Mouse (Mus musculus) embryonic facial prominence, embryonic 14.5 days (tissue): Measurements from ENCODE around the gene Cep104. TPM values are rescaled to one million over a fixed set of nuclear protein-coding genes. Genes with fewer than 3 reads are reported as not detected.

Experiments
- ATAC-seq: fragments of 200-750 bp; cut with Nextera tagmentation; 2 replicates; pipeline ENCODE4 v1.8.0; 2017; ENCODE audit warnings: low read depth, moderate number of reproducible peaks, moderate TSS enrichment
- DNase-seq: peaks from one replicate; pipeline ENCODE4 v3.0.0-alpha.2; 2015; ENCODE audit warnings: low spot score
- H3K27ac ChIP-seq: fragments of 300-500 bp; sonication (generic); replicated peaks from 2 replicates; pipeline ENCODE4 v1.5.1; 2014; ENCODE audit warnings: low read depth, mild to moderate bottlenecking, low read length, moderate library complexity
- H3K27me3 ChIP-seq: fragments of 300-500 bp; sonication (generic); replicated peaks from 2 replicates; pipeline ENCODE4 v1.6.1; 2014; ENCODE audit warnings: low read length; ENCODE audit not compliant: control insufficient read depth, insufficient read depth
- H3K36me3 ChIP-seq: fragments of 300-500 bp; sonication (generic); 2 replicates; pipeline ENCODE4 v1.6.1; 2014; ENCODE audit warnings: low read length, mixed read lengths; ENCODE audit not compliant: control insufficient read depth, insufficient read depth
- H3K4me1 ChIP-seq: fragments of 300-500 bp; sonication (generic); 2 replicates; pipeline ENCODE4 v1.6.1; 2014; ENCODE audit warnings: antibody characterized with exemption, low read length; ENCODE audit not compliant: control insufficient read depth, insufficient read depth
- H3K4me2 ChIP-seq: fragments of 300-500 bp; sonication (generic); 2 replicates; pipeline ENCODE4 v1.6.1; 2014; ENCODE audit warnings: low read depth, mild to moderate bottlenecking, low read length, moderate library complexity, mixed read lengths
- H3K4me3 ChIP-seq: fragments of 300-500 bp; sonication (generic); 2 replicates; pipeline ENCODE4 v1.5.1; 2014; ENCODE audit warnings: low read depth, mild to moderate bottlenecking, low read length
- H3K9ac ChIP-seq: fragments of 300-500 bp; sonication (generic); 2 replicates; pipeline ENCODE4 v1.6.1; 2014; ENCODE audit warnings: low read depth, mild to moderate bottlenecking, low read length, moderate library complexity, mixed read lengths
- H3K9me3 ChIP-seq: fragments of 300-500 bp; sonication (generic); 2 replicates; pipeline ENCODE4 v1.6.1; 2016; ENCODE audit warnings: low read length; ENCODE audit not compliant: control insufficient read depth
- WGBS: fragments of 180-500 bp; shearing (Covaris S2); extraction: QIAGEN DNeasy Blood & Tissue Kit; methylation state at CpG from one replicate; pipeline ENCODE4 v1.1.7; 2014; 5-methylcytosine and 5-hydroxymethylcytosine counted together
- polyA plus RNA-seq: library from polyadenylated mRNA; unstranded; fragments of >200 nt; fragmentation: Nextera tagmentation; extraction: Ambion mirVana; gene quantifications from 2 replicates; pipeline ENCODE4 v1.2.1, GENCODE M21; 2014

Gene Cep104
- polyA plus RNA-seq, 1 experiment from 2014 or later: 14.2 TPM

DNA sequence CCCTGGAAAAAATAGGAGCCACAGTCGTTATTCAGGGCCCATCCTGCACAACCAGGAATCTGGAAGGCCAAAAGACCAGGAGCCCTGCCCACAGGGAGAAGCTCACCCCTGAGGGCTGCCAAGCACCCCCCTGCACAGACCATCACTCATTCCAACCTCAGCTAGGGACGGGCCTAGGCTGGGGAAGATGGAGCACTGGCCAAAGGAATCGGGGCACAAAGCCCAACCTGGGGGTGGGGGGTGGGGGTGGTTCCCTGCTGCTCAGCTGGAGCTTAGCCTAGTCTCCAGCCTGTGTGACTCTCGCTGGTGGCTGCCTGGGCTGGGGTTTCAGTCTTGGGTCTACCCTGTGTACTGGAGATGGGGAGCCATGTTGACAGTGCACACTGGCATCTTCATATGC is 47.9 kb downstream of the Cep104 start:
- peaks cover 4% of the 10 kb centered on the region; the same call in 1 of the 2 replicates for H3K27me3 ChIP-seq
- H3K9me3 ChIP-seq: no peaks in the 10 kb centered on the region
- 0 out of 2 replicates have a peak, but pooled peaks have one; percentile 5 for ATAC-seq
- no peaks in the 10 kb centered on the region for H3K4me1 ChIP-seq
- no peak overlapping the region for H3K4me2 ChIP-seq
- WGBS: 28% methylated on average over 4 of the region's 4 CpGs
- DNase-seq: no peak
- H3K9ac ChIP-seq: no peak overlapping the region
- H3K36me3 ChIP-seq: peaks cover 44% of the 10 kb centered on the region
- H3K27ac ChIP-seq: no peak overlapping the region
- no peak overlapping the region for H3K4me3 ChIP-seq

DNA sequence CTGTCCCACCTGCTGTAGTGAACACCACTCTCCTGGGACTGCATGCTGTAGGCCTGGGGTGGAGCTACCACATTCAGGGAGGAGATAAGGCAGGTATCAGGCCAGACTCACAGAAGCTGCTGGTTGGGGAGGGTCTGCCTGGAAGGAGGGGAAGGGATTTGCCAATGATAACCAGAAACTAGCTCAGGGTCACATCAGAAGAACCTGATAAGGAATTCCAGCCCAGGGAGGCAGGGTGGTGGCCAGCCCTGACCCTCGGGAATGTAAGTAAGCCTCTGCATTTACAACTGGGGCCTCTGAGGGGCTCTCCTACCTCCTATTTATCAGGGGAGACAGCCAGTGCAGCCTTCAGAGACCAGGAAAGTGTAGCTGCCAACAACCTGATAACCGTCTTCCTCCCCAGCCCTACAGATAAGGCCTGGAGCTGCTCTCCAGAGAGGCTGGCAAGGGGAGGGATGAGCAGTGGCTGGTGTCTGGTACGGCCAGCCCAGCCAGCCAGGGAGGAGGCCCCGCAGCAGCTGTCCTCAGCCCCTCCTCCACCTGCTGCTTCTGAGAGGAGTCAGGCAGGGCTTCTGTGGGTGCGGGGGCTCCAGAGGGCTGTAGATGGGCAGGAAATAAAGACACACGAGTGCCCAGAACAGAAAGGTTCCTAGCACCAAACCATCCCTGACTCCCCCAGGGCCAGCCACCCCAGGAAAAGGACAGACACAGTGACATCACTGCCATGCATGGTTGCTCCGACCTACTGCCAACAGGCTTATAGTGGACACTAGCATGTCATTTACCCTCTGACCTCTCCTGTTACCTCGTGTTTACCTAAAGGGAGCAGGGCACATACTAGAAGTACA is 49.0 kb downstream of the Cep104 start:
- no peaks in the 10 kb centered on the region for H3K9me3 ChIP-seq
- H3K9ac ChIP-seq: 0 out of 2 replicates have a peak overlapping the region, but pooled peaks have one; percentile 1
- DNase-seq: no peak
- ATAC-seq: no peak
- no peak overlapping the region for H3K4me3 ChIP-seq
- WGBS: 28% methylated on average over 8 of the region's 8 CpGs
- H3K36me3 ChIP-seq: peaks cover 33% of the 10 kb centered on the region
- H3K27me3 ChIP-seq: peaks cover 4% of the 10 kb centered on the region; the same call in 1 of the 2 replicates
- H3K4me1 ChIP-seq: no peaks in the 10 kb centered on the region
- 0 out of 2 replicates have a peak overlapping the region, but pooled peaks have one; percentile 68 for H3K4me2 ChIP-seq
- H3K27ac ChIP-seq: no peak overlapping the region

DNA sequence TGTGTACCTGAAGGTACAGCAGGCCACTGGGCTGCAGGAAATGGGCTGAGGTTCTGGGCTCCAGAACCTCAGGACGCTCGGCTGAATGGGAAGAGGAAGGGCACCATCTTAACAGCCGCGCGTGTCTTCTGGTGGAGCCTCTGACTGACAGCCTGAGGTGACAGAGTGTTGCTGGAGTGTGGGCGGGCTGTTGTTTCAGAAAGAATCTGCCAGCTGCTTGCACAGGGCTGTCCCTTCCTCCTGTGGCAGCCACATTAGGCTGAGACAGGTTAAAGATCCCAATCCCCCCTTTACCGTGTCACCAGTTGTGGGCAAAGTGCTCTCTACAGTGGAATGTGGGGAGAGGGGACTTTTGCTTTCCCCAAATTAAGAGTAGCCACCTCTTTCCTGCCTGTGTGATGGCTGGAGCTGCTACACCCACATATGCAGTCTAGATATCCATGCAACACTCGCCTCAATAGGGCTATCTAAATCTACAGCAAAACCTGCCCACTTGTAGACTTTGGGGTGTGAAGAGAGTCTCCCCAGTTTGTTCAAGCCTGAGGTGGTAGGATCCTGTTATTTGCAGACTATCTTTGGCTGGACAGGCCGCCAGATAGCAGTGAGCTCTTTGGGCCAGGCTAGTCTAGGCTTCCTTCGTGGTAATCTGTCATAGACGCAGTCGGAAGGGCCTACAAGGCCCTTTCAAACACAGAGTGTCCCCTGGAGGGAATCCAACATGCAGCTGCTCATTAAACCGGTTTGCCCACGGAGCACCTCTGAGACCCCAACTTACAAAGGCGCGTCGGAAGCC is 49.9 kb downstream of the Cep104 start:
- Histone ChIP-seq H3K36me3 (peaks cover 24% of the 10 kb centered on the region), H3K4me2 (peak overlapping the region; percentile 68), H3K4me3 (peak overlapping the region; percentile 40), H3K9me3 (no peaks in the 10 kb centered on the region), H3K27ac (no peak overlapping the region), H3K27me3 (peaks cover 4% of the 10 kb centered on the region; the same call in 1 of the 2 replicates), H3K4me1 (no peaks in the 10 kb centered on the region), H3K9ac (peak overlapping the region; percentile 56; the same call in 1 of the 2 replicates)
- DNase-seq: no peak
- 27% methylated on average over 17 of the region's 17 CpGs for WGBS
- ATAC-seq: no peak

DNA sequence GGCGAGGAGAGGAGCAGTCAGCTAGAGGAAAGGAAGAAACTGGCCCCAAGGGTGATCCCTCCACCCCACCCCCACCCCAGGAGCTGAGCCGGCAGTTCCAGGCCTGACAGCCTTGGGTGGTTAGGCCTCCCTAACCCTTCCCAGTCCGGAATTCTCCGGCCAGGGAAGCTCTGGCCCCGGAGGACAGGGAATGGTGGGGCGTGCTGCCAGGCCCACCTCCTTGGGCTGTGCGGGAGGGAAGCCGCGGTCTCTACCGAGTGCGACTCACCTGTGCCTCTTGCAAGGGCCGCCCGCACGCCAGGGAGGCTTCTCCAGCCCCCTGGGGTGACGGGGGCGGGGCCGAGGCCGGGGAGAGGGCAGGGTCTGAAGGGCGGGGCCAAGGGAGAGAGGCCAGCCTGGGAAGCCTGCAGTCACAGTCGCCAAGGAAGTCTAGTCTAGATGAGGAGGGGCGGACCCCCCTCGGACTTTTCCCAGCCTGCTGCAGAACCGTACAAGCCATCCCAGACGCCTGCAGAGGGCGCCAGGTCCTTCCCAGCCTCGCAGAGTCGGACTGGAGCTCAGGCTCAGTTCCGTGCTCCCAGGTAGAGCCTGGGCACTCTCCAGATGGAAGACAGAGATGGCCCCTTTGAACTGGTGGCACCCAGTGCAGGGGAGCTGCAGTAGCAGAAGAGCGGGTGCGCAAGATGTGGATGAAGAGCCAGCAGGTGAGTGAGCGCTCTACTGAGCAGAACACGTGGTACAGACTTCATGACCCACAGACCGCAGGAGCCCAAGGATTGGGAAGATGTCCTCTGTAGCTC is 50.8 kb downstream of the Cep104 start, which contains the start of gene Smim1:
Gene Smim1, minus strand, starts transcription at position 590 of the 800 bp plus-strand sequence.
- no peak within 1 kb of the TSS for H3K27ac ChIP-seq
- peak within 1 kb of the TSS; percentile 68 for H3K4me2 ChIP-seq
- peaks cover 14% of the 10 kb centered on the region for H3K36me3 ChIP-seq
- peak within 1 kb of the TSS; percentile 56 for H3K9ac ChIP-seq
- H3K27me3 ChIP-seq: peaks cover 4% of the 10 kb centered on the region; the same call in 1 of the 2 replicates
- H3K4me3 ChIP-seq: peak within 1 kb of the TSS; percentile 40
- no peaks in the 10 kb centered on the region for H3K9me3 ChIP-seq
- peak; percentile 80 for ATAC-seq
- WGBS: 5% methylated on average over 25 of the region's 33 CpGs
- H3K4me1 ChIP-seq: no peaks in the 10 kb centered on the region
- peak; percentile 79 for DNase-seq

DNA sequence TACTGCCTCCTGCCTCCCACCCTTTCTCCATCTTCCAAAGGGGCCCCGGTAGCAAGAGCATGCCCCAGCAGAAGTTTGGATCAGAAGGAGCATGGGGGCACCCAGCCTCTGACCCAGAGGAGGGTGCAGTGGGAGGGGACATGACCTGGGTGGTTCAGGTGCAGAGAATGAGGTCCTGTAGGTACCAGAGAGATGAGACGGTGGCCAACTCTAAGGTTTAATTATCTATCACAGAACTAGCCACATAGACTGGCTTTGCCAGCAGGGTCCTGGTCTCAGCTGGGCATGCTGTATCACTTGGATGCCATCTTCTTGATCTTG is 51.4 kb downstream of the Cep104 start:
- no peak for ATAC-seq
- peaks cover 4% of the 10 kb centered on the region; the same call in 1 of the 2 replicates for H3K27me3 ChIP-seq
- peaks cover 9% of the 10 kb centered on the region; the same call in 1 of the 2 replicates for H3K36me3 ChIP-seq
- peak overlapping the region; percentile 40 for H3K4me3 ChIP-seq
- no peaks in the 10 kb centered on the region for H3K9me3 ChIP-seq
- H3K9ac ChIP-seq: peak overlapping the region; percentile 56; the same call in 1 of the 2 replicates
- no peaks in the 10 kb centered on the region for H3K4me1 ChIP-seq
- peak overlapping the region; percentile 68 for H3K4me2 ChIP-seq
- no peak for DNase-seq
- WGBS: 30% methylated on average over 2 of the region's 2 CpGs
- H3K27ac ChIP-seq: no peak overlapping the region

DNA sequence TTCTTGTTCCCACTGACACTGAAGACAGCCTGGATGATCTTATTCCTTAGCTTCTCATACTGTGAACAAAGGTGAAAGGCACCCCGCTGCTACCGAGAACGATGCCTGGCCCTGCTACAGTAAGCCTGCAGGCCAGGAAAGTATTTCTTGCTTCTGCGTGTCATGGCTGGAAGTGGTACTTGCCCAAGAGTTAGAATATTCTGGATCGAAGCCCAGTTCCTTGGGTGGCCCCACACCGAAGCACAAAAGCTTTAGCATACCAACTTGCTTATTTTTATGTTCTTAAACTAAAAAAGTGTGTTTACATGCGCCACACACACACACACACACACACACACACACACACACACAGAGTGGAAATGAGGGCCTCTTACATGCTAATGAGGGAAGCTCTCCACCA is 53.1 kb downstream of the Cep104 start:
- no peaks in the 10 kb centered on the region for H3K9me3 ChIP-seq
- H3K9ac ChIP-seq: no peak overlapping the region
- DNase-seq (peak; percentile 63), ATAC-seq (no peak)
- H3K27ac ChIP-seq: no peak overlapping the region
- H3K4me3 ChIP-seq: no peak overlapping the region
- H3K36me3 ChIP-seq: no peaks in the 10 kb centered on the region
- H3K4me1 ChIP-seq: no peaks in the 10 kb centered on the region
- 75% methylated on average over 7 of the region's 7 CpGs for WGBS
- H3K4me2 ChIP-seq: no peak overlapping the region
- peaks cover 4% of the 10 kb centered on the region; the same call in 1 of the 2 replicates for H3K27me3 ChIP-seq

DNA sequence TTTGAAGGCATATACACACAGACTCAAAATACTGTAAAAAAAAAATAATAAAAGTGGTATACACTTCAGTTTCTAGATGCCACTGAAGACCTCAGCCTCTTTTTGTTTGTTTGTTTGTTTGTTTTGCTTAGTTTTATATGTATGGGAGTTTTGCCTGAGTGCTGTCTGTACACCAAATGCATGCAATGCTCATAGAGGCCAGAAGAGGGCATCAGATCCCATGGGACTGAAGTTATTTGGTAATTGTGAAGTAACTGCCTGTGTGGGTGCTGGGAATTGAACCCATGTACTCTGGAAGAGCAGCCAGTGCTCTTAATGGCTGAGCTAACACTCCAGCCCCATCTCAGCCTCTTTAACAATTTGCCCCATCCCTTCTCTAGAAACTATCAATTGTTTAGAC is 53.7 kb downstream of the Cep104 start:
- Histone ChIP-seq H3K27ac (no peak overlapping the region), H3K36me3 (no peaks in the 10 kb centered on the region), H3K27me3 (peaks cover 4% of the 10 kb centered on the region; the same call in 1 of the 2 replicates), H3K4me1 (no peaks in the 10 kb centered on the region), H3K4me2 (no peak overlapping the region), H3K4me3 (no peak overlapping the region), H3K9me3 (no peaks in the 10 kb centered on the region), H3K9ac (no peak overlapping the region)
- DNase-seq: no peak
- ATAC-seq: no peak

DNA sequence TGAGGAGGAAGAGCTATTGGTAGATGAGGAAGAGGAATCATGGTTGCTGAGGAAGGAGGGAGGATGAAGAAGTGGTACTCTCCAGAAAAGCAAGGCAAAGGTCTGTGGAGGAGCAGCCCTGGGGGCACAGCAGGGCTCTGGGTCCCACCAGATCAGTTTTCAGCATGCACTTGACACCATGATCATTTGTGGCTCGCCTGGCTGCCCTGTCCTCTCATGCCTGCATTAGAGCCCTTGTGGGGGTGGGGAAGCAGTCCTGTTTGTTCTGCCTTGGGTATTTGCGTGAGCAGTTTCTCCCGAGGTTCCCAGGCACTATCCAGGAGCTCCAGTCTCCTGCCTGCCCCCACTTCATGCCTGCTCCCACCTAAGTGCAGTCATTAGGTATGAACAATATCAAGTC is 62.1 kb downstream of the Cep104 start:
- ATAC-seq: no peak
- no peak overlapping the region for H3K4me3 ChIP-seq
- no peak overlapping the region for H3K4me2 ChIP-seq
- H3K4me1 ChIP-seq: no peaks in the 10 kb centered on the region
- H3K9ac ChIP-seq: no peak overlapping the region
- H3K36me3 ChIP-seq: no peaks in the 10 kb centered on the region
- H3K27ac ChIP-seq: no peak overlapping the region
- 26% methylated on average over 3 of the region's 3 CpGs for WGBS
- H3K27me3 ChIP-seq: no peaks in the 10 kb centered on the region; the same call in 1 of the 2 replicates
- DNase-seq: no peak
- H3K9me3 ChIP-seq: no peaks in the 10 kb centered on the region
